Mouse (Mus musculus): ENCODE measurements at regions not wholly inside any gene's neighbourhood (a gene's known extent, or its start where the extent isn't known, plus 50 kb on each side); places are given as distances from the start of the nearest gene placed in this dataset.

DNA sequence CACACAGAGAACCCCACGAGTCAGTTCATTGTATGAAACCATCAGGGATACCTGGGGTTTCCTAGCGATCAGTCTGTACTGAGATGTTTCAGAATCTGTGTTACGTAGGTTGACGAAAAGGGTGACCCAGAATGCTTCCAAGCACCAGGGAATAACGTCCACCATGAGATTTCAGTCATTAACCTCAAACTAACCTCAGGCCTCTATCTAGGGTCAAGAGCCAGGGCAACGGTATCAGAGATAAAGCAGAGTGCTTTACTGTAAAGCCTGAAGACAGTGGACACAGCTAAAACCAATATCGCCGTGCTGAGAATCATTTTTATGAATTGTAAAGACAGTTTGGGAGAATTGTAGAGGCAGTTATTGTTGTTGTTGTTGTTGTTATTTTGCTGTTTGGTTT is 52.9 kb upstream of the Errfi1 start:
- DNase-seq (ENCODE audit: low spot score): no peak

DNA sequence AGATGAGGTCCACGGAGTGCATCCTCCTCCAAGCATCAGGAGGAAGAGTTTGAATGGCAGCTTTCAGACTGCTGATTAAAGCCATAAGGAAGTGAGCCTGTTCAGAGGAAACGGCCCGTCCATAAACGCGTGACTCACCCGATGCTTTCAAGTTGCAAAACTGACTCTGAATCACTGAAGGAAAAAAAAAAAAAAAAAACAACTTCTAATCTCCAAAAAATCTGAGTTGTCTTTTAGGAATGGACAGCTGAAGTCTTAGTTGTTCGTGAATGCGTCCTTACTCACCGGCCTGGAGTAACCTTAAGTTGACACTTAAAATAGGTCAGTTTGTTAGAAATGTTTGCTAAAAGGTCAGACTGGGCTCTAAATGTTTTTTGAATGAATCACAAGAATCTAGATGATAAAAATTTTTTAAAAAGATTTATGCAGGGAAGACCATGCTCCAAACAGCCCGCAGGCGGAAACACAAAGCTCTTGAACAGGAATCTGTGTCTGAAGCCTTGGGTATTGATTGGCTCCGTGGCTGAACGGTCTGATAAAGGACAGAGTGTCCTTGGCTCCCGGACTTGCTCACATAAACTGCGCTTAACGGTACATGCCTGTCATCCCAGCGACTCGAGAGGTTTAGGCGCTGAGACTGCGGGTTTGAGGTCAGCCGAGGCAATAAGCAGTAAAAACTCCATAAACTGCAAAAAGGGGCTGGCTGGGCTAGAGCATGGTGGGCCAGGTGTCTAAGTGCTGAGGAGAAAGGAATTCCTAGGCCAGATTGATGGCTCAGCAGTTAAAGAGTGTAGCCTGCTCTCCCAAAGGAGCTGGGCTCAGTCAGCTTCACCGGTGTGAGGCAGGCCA is 53.9 kb upstream of the Errfi1 start:
- DNase-seq (ENCODE audit: low spot score): peak; percentile 62

GRCm38 (mm10) chr4:150798783-150799530 is 54.8 kb upstream of the Errfi1 start:
- DNase-seq (ENCODE audit: low spot score): peak; percentile 67

GRCm38 (mm10) chr4:150798281-150798680 is 55.4 kb upstream of the Errfi1 start:
- peak; percentile 69 for DNase-seq (ENCODE audit: low spot score)

- no peak for DNase-seq (ENCODE audit: low spot score)
Measured at GRCm38 (mm10) chr4:150797057-150797456, 56.7 kb upstream of the Errfi1 start.

DNA sequence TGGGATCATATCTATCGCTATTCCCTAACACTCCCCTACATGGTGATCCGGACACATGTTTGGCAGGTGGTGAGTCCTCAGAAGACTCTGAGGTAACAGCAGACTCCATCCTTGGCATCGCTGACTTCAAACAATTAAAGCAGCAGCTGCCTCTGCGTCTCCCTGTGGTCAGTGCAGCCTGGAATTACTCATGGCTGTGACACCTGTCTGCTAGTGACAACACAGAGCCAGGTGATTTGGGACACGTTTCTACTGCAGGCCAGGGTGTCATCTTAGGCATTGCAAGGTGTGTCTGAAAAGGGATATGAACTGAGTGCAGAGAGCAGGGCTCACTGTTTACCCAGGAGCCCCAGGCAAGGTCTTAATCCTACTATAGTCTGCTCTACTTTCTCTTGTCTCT is 58.8 kb upstream of the Errfi1 start:
- no peak for DNase-seq (ENCODE audit: low spot score)

DNA sequence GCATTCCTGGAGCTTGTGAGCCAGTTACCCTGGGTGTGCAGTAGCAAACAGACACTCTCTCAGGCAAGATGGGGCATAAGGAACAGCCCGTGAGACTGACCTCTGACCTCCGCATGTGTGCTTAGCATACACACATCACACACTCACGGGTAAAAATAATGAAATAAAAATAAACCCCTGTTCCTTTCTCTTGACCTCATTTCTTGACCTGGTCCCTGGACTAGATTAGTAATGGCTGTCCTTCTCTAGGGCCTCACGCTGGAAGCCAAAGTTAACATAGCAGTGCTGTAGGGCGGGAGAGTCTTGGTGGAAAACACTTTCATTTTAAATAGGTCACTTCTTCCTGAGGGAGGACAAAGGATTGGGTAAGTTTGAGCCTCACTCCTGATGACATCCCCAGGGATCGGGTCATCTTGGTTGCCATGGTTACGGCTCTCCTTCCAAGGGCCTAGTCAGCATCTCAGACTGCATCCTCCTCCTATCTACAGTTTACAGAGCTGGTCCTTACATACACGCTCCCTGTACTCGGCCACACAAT is 59.4 kb upstream of the Errfi1 start:
- no peak for DNase-seq (ENCODE audit: low spot score)

- no peak for DNase-seq (ENCODE audit: low spot score)
Measured at GRCm38 (mm10) chr4:150793146-150793545, 60.6 kb upstream of the Errfi1 start.

DNA sequence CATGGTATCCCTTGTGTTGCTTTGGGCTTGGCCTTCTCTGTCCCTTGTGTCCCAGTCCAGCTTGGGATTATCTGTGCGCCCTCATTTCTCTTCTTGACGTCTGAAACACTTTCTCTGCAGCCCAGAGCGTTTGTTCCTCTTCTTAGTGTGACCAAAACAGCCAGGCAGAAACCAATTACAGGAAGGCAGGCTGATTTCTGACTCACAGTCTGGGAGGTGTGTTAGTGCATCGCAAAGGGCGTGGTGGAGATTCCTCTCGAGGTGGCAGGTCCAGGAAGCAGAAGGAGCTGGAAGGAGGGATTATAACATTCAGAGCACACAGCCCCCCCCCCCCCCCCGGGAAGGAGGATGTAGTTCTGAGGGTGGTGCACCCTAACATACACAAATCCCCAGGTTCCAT is 64.6 kb upstream of the Errfi1 start:
- no peak for DNase-seq (ENCODE audit: low spot score)

DNA sequence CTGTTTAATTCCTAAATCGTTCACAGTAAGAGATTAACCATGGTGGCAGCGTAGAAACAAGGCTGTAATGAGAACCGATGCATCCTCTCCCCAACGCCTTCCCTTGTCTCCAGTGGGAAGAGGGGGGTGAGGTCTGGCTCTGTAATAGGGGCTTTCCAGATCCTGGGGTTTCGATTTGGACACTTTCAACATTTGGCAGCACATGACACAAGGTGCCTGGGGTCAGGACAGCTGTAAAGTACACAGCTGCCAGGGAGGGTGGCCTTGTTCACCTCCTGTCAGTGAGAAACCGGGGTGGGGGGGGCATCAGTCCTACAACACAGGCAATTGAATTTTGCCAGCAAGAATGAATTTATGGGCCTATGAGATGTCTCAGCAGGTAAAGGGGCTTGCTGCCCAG is 66.6 kb upstream of the Errfi1 start:
- DNase-seq (ENCODE audit: low spot score): no peak

DNA sequence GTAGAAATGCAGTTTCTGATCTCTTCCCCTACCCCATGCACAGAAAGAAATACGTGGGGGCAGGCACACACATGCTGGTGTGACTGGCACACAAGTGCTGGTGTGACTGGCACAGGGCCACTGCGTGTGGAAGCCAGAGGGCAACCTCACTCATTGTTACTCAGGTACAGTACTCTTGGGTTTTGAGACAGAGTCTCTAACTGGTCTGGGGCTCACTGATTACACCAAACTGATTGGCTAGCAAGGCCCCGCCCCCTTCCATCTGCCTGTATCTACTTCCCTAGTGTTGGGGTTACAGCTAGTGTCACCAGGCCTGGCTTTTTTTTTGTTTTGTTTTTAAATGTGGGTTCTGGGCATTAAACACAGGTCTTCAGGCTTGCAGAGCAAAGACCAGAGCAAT is 67.1 kb upstream of the Errfi1 start:
- DNase-seq (ENCODE audit: low spot score): no peak

DNA sequence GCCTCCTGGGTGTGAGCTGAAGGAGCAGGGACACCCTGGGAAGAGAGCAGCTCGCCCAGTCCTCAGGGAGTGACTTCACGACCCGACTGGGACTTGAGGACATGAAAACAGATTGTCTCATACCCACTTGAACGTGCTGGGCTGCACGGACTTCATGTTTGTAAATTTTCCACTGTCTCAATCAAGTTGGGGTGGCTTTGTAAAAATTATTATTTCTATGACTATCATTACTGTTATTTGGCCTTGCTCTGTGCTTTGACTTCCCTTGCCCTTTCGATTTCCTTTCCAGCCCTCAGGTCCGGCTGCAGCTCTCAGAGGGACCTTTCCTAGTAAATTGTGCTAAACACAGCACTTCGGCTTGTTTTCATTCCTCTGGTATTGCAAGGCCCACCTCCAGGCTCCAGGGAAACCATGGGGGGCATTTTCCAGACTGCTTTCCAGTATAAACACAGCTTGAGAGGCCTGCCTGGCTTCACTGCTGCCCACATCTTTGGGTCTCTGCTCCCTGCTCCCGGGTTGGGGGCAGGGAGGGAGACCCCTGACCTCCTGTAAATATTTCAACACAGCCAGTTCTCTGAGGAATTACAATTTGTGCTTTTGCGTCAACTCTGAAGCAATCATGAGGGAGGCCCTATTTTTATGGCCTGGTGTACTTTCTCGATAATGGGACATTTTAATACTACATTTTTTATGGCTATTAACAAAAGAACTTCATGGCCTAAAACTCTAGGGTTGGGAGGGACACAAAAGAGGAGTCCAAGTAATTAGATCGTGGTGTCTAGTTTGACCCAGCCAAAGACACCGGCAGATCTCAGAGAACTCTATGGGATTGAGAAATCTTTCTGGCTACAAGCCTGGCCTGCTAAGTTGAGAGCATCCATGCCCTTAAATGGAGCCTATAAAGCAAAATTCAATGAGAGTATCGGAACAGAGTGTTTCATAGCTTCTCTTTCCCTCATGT is 68.9 kb upstream of the Errfi1 start:
- peak; percentile 86 for DNase-seq (ENCODE audit: low spot score)

DNA sequence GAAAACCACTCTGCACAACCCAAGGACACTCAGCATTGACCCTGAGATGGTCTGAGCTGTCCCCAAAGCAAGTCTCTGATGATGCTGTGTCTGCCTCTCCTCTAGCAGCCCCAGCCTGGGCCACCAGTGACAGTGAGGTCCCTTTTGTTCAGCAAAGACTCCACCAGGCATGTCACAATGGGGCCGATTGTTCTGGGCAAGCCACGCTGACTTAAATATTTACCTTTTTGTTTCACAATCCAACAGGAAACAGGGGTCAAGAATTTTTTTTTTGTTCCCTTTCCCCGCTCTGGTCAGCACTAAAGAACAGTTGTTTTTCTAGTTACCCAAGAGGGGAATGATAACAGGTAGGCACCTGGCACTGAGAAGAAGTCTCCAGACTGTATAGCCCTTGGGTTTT is 72.4 kb upstream of the Errfi1 start:
- DNase-seq (ENCODE audit: low spot score): peak; percentile 73

GRCm38 (mm10) chr4:150779340-150779739 is 74.4 kb upstream of the Errfi1 start:
- DNase-seq (ENCODE audit: low spot score): no peak

DNA sequence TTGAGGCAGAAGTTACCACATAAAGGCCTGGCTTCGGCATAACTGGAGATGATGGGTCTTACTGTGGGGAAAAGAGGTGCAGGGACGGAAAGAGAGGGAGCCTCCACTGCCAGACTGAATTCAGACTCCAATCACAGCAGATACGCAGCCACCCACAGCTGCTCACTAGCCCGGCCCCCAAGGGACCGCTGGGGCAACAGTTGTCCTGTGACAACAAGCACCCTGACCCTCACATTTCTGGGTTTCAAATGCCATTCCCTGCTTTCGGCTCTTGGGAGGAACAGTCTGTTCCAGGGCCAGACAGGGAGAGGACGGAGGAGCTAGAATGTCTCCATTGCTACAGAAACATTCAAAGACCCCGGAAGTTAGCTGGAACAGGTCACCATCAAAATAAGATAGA is 75.0 kb upstream of the Errfi1 start:
- DNase-seq (ENCODE audit: low spot score): no peak

DNA sequence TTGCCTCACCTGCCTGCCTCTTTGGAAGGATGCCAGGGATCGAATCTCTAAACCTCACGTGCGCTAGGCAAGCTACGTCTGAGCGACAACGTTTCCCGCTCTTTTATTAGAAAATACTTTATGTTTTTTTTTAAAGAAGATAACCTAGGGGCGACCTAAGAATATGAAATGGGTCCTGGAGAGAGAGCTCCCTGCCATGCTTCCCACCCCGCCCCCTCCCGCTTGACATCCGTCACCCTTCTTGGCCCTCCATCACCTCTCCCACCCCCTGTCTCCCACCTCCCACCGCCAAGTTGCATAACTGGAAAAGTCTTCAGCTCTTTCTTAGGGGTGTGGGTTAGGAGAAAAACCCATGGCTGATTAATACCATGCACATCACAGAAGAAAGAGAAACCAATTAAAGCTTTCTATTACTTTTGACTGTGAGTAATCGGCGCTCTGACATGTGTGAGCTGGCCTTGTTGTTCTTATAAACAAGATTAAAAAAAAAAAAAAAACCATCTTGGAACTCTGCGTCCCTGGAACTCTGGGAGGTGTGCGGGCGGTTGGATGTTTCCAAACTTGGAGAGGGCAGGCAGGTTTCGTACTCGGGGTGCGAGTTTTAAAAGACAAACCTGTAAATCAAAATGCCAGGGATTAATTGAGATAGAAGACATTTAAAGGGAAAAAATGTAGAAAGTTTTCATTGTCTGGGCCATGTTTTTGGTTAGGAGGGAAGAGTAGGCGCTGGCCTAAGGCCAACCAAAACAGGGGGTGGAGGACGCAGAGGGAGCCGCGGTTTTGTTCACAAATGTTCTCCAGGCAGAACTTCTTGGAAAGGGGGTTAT is 77.8 kb upstream of the Errfi1 start:
- DNase-seq (ENCODE audit: low spot score): no peak

GRCm38 (mm10) chr4:150775281-150775680 is 78.4 kb upstream of the Errfi1 start:
- DNase-seq (ENCODE audit: low spot score): no peak

- no peak for DNase-seq (ENCODE audit: low spot score)
Measured at GRCm38 (mm10) chr4:150774289-150774914, 79.3 kb upstream of the Errfi1 start.

- no peak for DNase-seq (ENCODE audit: low spot score)
Measured at GRCm38 (mm10) chr4:150771922-150772651, 81.6 kb upstream of the Errfi1 start.

DNA sequence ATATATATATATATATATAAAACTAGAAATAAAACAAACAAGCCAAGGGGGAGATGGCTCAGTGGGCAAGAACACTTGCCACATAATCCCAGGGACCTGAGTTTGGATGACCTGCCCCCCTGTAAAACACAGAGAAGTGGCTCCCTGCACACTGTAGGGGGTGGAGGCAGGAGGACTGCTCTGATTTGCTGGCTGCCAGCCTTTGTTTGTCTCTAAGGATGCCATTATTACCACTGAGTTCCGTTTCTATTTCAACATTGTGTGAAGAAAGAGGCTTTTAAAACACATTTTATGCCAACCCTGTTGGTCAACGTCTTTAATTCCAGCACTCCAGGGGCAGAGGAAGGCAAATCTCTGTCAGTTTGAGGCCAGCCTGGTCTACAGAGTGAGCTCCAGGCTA is 82.2 kb upstream of the Errfi1 start:
- no peak for DNase-seq (ENCODE audit: low spot score)

All from yolk sac, embryonic 10.5 days (tissue).